Mouse (Mus musculus): ENCODE measurements around the gene Csrp1. TPM values are rescaled to one million over a fixed set of nuclear protein-coding genes. Genes with fewer than 3 reads are reported as not detected.
A peak's percentile ranks its signal among the peaks of the same experiment; 100 is the strongest.

Gene Csrp1
- polyA plus RNA-seq, 1 experiment from 2014 or later = 229 TPM

DNA sequence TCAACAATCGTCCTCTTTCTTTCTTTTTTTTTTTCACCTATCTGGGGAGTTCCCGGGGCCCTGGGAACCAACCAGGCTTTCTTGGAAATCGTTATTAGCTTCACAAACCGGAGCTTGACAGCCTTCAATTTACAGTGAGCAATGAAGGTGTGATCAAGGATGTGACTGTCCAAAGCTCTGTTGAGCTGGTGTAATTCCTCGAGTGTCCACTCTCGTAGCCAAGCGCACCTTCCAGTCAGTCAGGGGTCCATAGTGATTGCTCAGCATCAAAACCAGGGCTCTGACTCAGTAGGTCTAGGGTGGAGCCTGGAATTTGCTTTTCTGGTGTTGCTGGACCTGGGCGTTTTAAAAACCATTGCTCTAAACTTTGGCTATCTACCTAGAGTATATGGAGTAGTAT lies 40.4 kb downstream of the Csrp1 start:
- no peaks in the 10 kb centered on the region for H3K9me3 ChIP-seq (replicated peaks; ENCODE audit: control insufficient read depth, low read length)
- no peaks in the 10 kb centered on the region for H3K27me3 ChIP-seq (ENCODE audit: control insufficient read depth, insufficient read depth, low read length)
- H3K4me2 ChIP-seq (ENCODE audit: low read depth, low read length) = no peak overlapping the region
- H3K9ac ChIP-seq (ENCODE audit: low read length) = no peak overlapping the region
- ATAC-seq (ENCODE audit: insufficient read depth, low FRiP score) = no peak
- WGBS = 56% methylated on average over 8 of the region's 8 CpGs
- peak overlapping the region; percentile 63 for H3K27ac ChIP-seq (ENCODE audit: low read length)
- peaks cover 5% of the 10 kb centered on the region; the same call in 1 of the 2 replicates for H3K4me1 ChIP-seq (ENCODE audit: control insufficient read depth, insufficient read depth, low read length)
- H3K4me3 ChIP-seq (replicated peaks; ENCODE audit: low read length) = no peak overlapping the region
- no peaks in the 10 kb centered on the region for H3K36me3 ChIP-seq (ENCODE audit: control insufficient read depth, insufficient read depth, low read length)

GRCm38 (mm10) chr1:135761728-135762127 lies 41.9 kb downstream of the Csrp1 start:
- Histone ChIP-seq H3K4me3 (replicated peaks; ENCODE audit: low read length) (no peak overlapping the region), H3K4me1 (ENCODE audit: control insufficient read depth, insufficient read depth, low read length) (peaks cover 11% of the 10 kb centered on the region), H3K27me3 (ENCODE audit: control insufficient read depth, insufficient read depth, low read length) (no peaks in the 10 kb centered on the region), H3K9me3 (replicated peaks; ENCODE audit: control insufficient read depth, low read length) (no peaks in the 10 kb centered on the region), H3K36me3 (ENCODE audit: control insufficient read depth, insufficient read depth, low read length) (no peaks in the 10 kb centered on the region), H3K9ac (ENCODE audit: low read length) (no peak overlapping the region), H3K27ac (ENCODE audit: low read length) (no peak overlapping the region), H3K4me2 (ENCODE audit: low read depth, low read length) (no peak overlapping the region)
- no peak for ATAC-seq (ENCODE audit: insufficient read depth, low FRiP score)
- WGBS = 82% methylated on average over 5 of the region's 5 CpGs

DNA sequence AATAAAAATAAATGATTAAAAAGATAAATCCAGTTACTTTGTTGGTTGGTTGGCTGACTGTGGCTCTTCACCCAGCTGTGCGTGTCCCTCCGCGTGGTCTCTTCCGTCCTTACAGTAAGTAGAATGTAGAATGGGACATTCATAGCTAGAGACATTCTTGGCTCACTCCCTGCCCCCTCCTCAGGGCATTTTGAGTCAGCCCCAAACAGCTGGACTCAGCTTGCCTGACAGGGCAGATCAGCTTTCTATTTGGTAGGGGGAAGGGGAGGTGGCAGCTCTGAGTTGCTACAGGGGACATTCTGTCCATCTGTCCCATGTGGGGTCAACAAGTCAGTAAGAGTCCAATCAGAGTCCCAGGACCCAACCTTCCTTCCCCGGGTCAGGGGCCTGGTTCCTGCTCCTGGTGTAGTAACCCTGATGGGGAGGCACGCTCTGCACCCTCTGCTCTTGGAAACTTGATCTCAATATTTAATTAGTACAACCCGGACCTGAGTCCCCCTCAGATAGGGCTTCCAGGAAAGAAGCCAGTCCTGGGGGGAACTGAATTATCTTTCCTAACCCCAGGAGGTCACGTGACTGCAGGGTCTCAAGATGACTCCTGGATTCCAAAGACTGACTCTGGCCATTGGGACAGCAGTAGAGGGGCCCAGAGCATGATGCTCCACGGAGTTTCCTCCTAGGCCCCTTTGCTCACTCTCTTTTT lies 43.8 kb downstream of the Csrp1 start:
- H3K4me3 ChIP-seq (replicated peaks; ENCODE audit: low read length) = no peak overlapping the region
- H3K4me2 ChIP-seq (ENCODE audit: low read depth, low read length) = no peak overlapping the region
- no peak for ATAC-seq (ENCODE audit: insufficient read depth, low FRiP score)
- H3K27ac ChIP-seq (ENCODE audit: low read length) = peak overlapping the region; percentile 58
- no peaks in the 10 kb centered on the region for H3K9me3 ChIP-seq (replicated peaks; ENCODE audit: control insufficient read depth, low read length)
- WGBS = 51% methylated on average over 9 of the region's 9 CpGs
- H3K36me3 ChIP-seq (ENCODE audit: control insufficient read depth, insufficient read depth, low read length) = no peaks in the 10 kb centered on the region
- no peaks in the 10 kb centered on the region for H3K27me3 ChIP-seq (ENCODE audit: control insufficient read depth, insufficient read depth, low read length)
- H3K4me1 ChIP-seq (ENCODE audit: control insufficient read depth, insufficient read depth, low read length) = peaks cover 21% of the 10 kb centered on the region
- H3K9ac ChIP-seq (ENCODE audit: low read length) = no peak overlapping the region

- no peak for ATAC-seq (ENCODE audit: insufficient read depth, low FRiP score)
- H3K4me1 ChIP-seq (ENCODE audit: control insufficient read depth, insufficient read depth, low read length) = peaks cover 25% of the 10 kb centered on the region
- no peaks in the 10 kb centered on the region for H3K36me3 ChIP-seq (ENCODE audit: control insufficient read depth, insufficient read depth, low read length)
- 37% methylated on average over 2 of the region's 2 CpGs for WGBS
- H3K4me3 ChIP-seq (replicated peaks; ENCODE audit: low read length) = no peak overlapping the region
- no peaks in the 10 kb centered on the region for H3K27me3 ChIP-seq (ENCODE audit: control insufficient read depth, insufficient read depth, low read length)
- peak overlapping the region; percentile 58 for H3K27ac ChIP-seq (ENCODE audit: low read length)
- H3K9me3 ChIP-seq (replicated peaks; ENCODE audit: control insufficient read depth, low read length) = no peaks in the 10 kb centered on the region
- H3K9ac ChIP-seq (ENCODE audit: low read length) = no peak overlapping the region
- H3K4me2 ChIP-seq (ENCODE audit: low read depth, low read length) = no peak overlapping the region
These were observed 44.3 kb downstream of the Csrp1 start for GRCm38 (mm10) chr1:135764206-135764528.

GRCm38 (mm10) chr1:135765645-135766591 lies 46.1 kb downstream of the Csrp1 start, which contains the start of gene Phlda3:
Gene Phlda3, plus strand, starts transcription at chr1:135766119.
- H3K9ac ChIP-seq (ENCODE audit: low read length) = peak within 1 kb of the TSS; percentile 94
- peak within 1 kb of the TSS; percentile 70 for H3K4me3 ChIP-seq (replicated peaks; ENCODE audit: low read length)
- peak within 1 kb of the TSS; percentile 93 for H3K27ac ChIP-seq (ENCODE audit: low read length)
- peaks cover 34% of the 10 kb centered on the region for H3K4me1 ChIP-seq (ENCODE audit: control insufficient read depth, insufficient read depth, low read length)
- H3K27me3 ChIP-seq (ENCODE audit: control insufficient read depth, insufficient read depth, low read length) = no peaks in the 10 kb centered on the region
- no peaks in the 10 kb centered on the region for H3K9me3 ChIP-seq (replicated peaks; ENCODE audit: control insufficient read depth, low read length)
- no peaks in the 10 kb centered on the region for H3K36me3 ChIP-seq (ENCODE audit: control insufficient read depth, insufficient read depth, low read length)
- peak; percentile 94 for ATAC-seq (ENCODE audit: insufficient read depth, low FRiP score)
- peak within 1 kb of the TSS; percentile 75 for H3K4me2 ChIP-seq (ENCODE audit: low read depth, low read length)
- under 1% methylated on average over 88 of the region's 90 CpGs for WGBS

- peak; percentile 10; the same call in 1 of the 2 replicates for ATAC-seq (ENCODE audit: insufficient read depth, low FRiP score)
- H3K9ac ChIP-seq (ENCODE audit: low read length) = peak overlapping the region; percentile 94
- peak overlapping the region; percentile 93 for H3K27ac ChIP-seq (ENCODE audit: low read length)
- H3K4me3 ChIP-seq (replicated peaks; ENCODE audit: low read length) = peak overlapping the region; percentile 70
- peak overlapping the region; percentile 75 for H3K4me2 ChIP-seq (ENCODE audit: low read depth, low read length)
- H3K9me3 ChIP-seq (replicated peaks; ENCODE audit: control insufficient read depth, low read length) = no peaks in the 10 kb centered on the region
- H3K27me3 ChIP-seq (ENCODE audit: control insufficient read depth, insufficient read depth, low read length) = no peaks in the 10 kb centered on the region
- H3K4me1 ChIP-seq (ENCODE audit: control insufficient read depth, insufficient read depth, low read length) = peaks cover 42% of the 10 kb centered on the region
- WGBS = 14% methylated on average over 30 of the region's 30 CpGs
- H3K36me3 ChIP-seq (ENCODE audit: control insufficient read depth, insufficient read depth, low read length) = no peaks in the 10 kb centered on the region
These were observed 46.9 kb downstream of the Csrp1 start for GRCm38 (mm10) chr1:135766592-135767306.

GRCm38 (mm10) chr1:135767324-135767890 lies 47.5 kb downstream of the Csrp1 start:
- no peaks in the 10 kb centered on the region for H3K27me3 ChIP-seq (ENCODE audit: control insufficient read depth, insufficient read depth, low read length)

DNA sequence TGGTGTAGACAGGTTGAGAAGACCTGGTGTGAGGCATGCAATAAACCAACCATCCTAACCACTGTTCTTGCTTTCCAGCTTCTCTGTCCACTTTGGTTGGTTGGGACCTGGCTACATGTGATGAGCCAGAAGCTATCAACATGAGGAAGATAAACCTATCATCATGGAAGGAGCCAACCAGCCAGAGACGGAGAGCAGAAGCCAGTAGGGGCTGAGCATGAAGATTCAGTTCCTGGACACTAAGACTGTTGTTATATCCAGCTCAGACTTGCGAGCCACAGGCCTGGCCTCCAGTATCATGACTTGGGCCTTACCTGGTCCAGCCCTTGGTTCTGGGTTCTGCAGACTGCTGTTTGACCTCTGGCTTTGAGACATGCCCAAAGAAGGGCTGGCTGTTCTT lies 48.5 kb downstream of the Csrp1 start:
- WGBS = 100% methylated on average over 2 of the region's 2 CpGs
- Histone ChIP-seq H3K27ac (ENCODE audit: low read length) (0 out of 2 replicates have a peak overlapping the region, but pooled peaks have one; percentile 4), H3K27me3 (ENCODE audit: control insufficient read depth, insufficient read depth, low read length) (no peaks in the 10 kb centered on the region), H3K4me2 (ENCODE audit: low read depth, low read length) (peak overlapping the region; percentile 75), H3K36me3 (ENCODE audit: control insufficient read depth, insufficient read depth, low read length) (no peaks in the 10 kb centered on the region), H3K4me3 (replicated peaks; ENCODE audit: low read length) (peak overlapping the region; percentile 70), H3K4me1 (ENCODE audit: control insufficient read depth, insufficient read depth, low read length) (peaks cover 47% of the 10 kb centered on the region), H3K9ac (ENCODE audit: low read length) (no peak overlapping the region), H3K9me3 (replicated peaks; ENCODE audit: control insufficient read depth, low read length) (no peaks in the 10 kb centered on the region)
- ATAC-seq (ENCODE audit: insufficient read depth, low FRiP score) = no peak

More at GRCm38 (mm10) chr1:135767324-135767890, 47.5 kb downstream of the Csrp1 start:
- H3K9ac ChIP-seq (ENCODE audit: low read length) = peak overlapping the region; percentile 94
- 65% methylated on average over 4 of the region's 4 CpGs for WGBS
- H3K36me3 ChIP-seq (ENCODE audit: control insufficient read depth, insufficient read depth, low read length) = no peaks in the 10 kb centered on the region
- peak overlapping the region; percentile 75 for H3K4me2 ChIP-seq (ENCODE audit: low read depth, low read length)
- H3K4me3 ChIP-seq (replicated peaks; ENCODE audit: low read length) = peak overlapping the region; percentile 70
- H3K9me3 ChIP-seq (replicated peaks; ENCODE audit: control insufficient read depth, low read length) = no peaks in the 10 kb centered on the region
- H3K4me1 ChIP-seq (ENCODE audit: control insufficient read depth, insufficient read depth, low read length) = peaks cover 46% of the 10 kb centered on the region
- H3K27ac ChIP-seq (ENCODE audit: low read length) = peak overlapping the region; percentile 93
- no peak for ATAC-seq (ENCODE audit: insufficient read depth, low FRiP score)

Data from stomach, embryonic 16.5 days (tissue).